17 mouse cellular contexts compared by ENCODE assay signal in genomic region chr8:77342144-77342543, GRCm38 (mm10).
DNase-seq lines count a peak whose midpoint lies in the region; ATAC-seq and TF ChIP-seq lines count a peak whose summit lies in the region.
"Had no signal": no experiment of that assay in that cellular context is flagged by ENCODE, and none has a peak within 500 bp of the region (broad histone marks: within the 10 kb centered on the region; RNA-seq: fewer than 3 reads in every experiment).

No protein-coding gene starts in this region.

- TF ChIP-seq CTCF in heart, adult 2 months (IDR thresholded peaks at IDR 0.05), result peak; percentile 48
- TF ChIP-seq CTCF in left cerebral cortex, adult 2 months (IDR thresholded peaks at IDR 0.05), result peak; percentile 14; the same call in 1 of the 2 replicates

- no peak for DNase-seq in heart, adult 2 months
- DNase-seq in heart, embryonic 10.5 days (ENCODE audit: low spot score), result no peak
- DNase-seq in left cerebral cortex, adult 2 months (ENCODE audit: extremely low spot score in 1 of 2, low spot score in 2 of 2), result no peak
- DNase-seq in left cerebral cortex, postnatal 4 days, result no peak
- no peak for DNase-seq in frontal cortex, adult 2 months (ENCODE audit: extremely low spot score in 1 of 2, low spot score in 1 of 2)
- no peak for DNase-seq in gastrocnemius, adult 18-20 months (ENCODE audit: low spot score)
- DNase-seq: adrenal gland, adult 2 months; gastrocnemius, postnatal 36 days; kidney, postnatal 10 days; layer of hippocampus, postnatal 36 days; right cerebral cortex, postnatal 4 days had no signal

- no peaks in the 10 kb centered on the region for H3K36me3 ChIP-seq in heart, adult 2 months (ENCODE audit: control insufficient read depth, insufficient read depth, low read length)
- peaks cover 15% of the 10 kb centered on the region for H3K36me3 ChIP-seq in heart, embryonic 10.5 days
- peaks cover 11% of the 10 kb centered on the region for H3K36me3 ChIP-seq in embryonic facial prominence, embryonic 15.5 days
- H3K36me3 ChIP-seq in stomach, embryonic 16.5 days (ENCODE audit: control insufficient read depth, insufficient read depth, low read length), result peaks cover 9% of the 10 kb centered on the region; the same call in 1 of the 2 replicates
- H3K36me3 ChIP-seq: hindbrain, embryonic 13.5 days had no signal

- no peak overlapping the region for H3K4me3 ChIP-seq in heart, adult 2 months
- H3K4me3 ChIP-seq in heart, embryonic 10.5 days, result no peak overlapping the region
- no peak overlapping the region for H3K4me3 ChIP-seq in left cerebral cortex, adult 2 months
- H3K4me3 ChIP-seq in embryonic facial prominence, embryonic 15.5 days (replicated peaks), result no peak overlapping the region
- H3K4me3 ChIP-seq in stomach, embryonic 16.5 days (replicated peaks; ENCODE audit: low read length), result no peak overlapping the region
- H3K4me3 ChIP-seq: hindbrain, embryonic 13.5 days; liver, embryonic 12.5 days; megakaryocyte, embryonic 14.5 days; stomach, embryonic 15.5 days had no signal

- intact Hi-C loops in heart, adult 2 months (cut with DNase I), result no loop called here
- intact Hi-C loops in left cerebral cortex, adult 2 months (cut with DNase I), result loop anchor here (10.0 kb wide), 1 partner anchor 187 kb away; no protein-coding TSS in a partner anchor
- intact Hi-C loops in left cerebral cortex, postnatal 4 days (cut with DNase I), result no loop called here

- no peaks in the 10 kb centered on the region for H3K79me2 ChIP-seq in heart, adult 2 months (replicated peaks; ENCODE audit: control insufficient read depth, insufficient read depth, low read length)

- H3K4me1 ChIP-seq in heart, adult 2 months (ENCODE audit: control insufficient read depth, insufficient read depth, low read length), result no peaks in the 10 kb centered on the region
- H3K4me1 ChIP-seq in heart, embryonic 10.5 days, result peaks cover 18% of the 10 kb centered on the region; the same call in 1 of the 2 replicates
- H3K4me1 ChIP-seq in embryonic facial prominence, embryonic 15.5 days, result peaks cover 30% of the 10 kb centered on the region
- H3K4me1 ChIP-seq in stomach, embryonic 16.5 days (ENCODE audit: control insufficient read depth, insufficient read depth, low read length), result peaks cover 4% of the 10 kb centered on the region; the same call in 1 of the 2 replicates
- H3K4me1 ChIP-seq: liver, embryonic 12.5 days had no signal

- H3K27ac ChIP-seq in heart, adult 2 months, result no peak overlapping the region
- no peak overlapping the region for H3K27ac ChIP-seq in heart, embryonic 10.5 days
- no peak overlapping the region for H3K27ac ChIP-seq in left cerebral cortex, adult 2 months
- H3K27ac ChIP-seq in embryonic facial prominence, embryonic 15.5 days (replicated peaks), result peak overlapping the region; percentile 90
- 0 out of 2 replicates have a peak overlapping the region, but pooled peaks have one; percentile 5 for H3K27ac ChIP-seq in stomach, embryonic 16.5 days (ENCODE audit: low read length)
- H3K27ac ChIP-seq: hindbrain, embryonic 13.5 days; liver, embryonic 12.5 days; stomach, embryonic 15.5 days had no signal

- no peak for TF ChIP-seq POLR2A in heart, adult 2 months (IDR thresholded peaks at IDR 0.05; ENCODE audit: insufficient read depth, low read depth, low read length)

- WGBS in heart, adult 2 months, result 50% methylated on average over 4 of the region's 4 CpGs
- WGBS in heart, embryonic 10.5 days, result 84% methylated on average over 4 of the region's 4 CpGs
- WGBS in embryonic facial prominence, embryonic 15.5 days, result 74% methylated on average over 4 of the region's 4 CpGs
- 72% methylated on average over 4 of the region's 4 CpGs for WGBS in stomach, embryonic 16.5 days

- ATAC-seq in embryonic facial prominence, embryonic 15.5 days (ENCODE audit: insufficient number of reproducible peaks, low FRiP score, low TSS enrichment, low read depth), result peak; percentile 47; the same call in 1 of the 2 replicates
- no peak for ATAC-seq in stomach, embryonic 16.5 days (ENCODE audit: insufficient read depth, low FRiP score)
- ATAC-seq: liver, embryonic 12.5 days had no signal

- no peak overlapping the region for H3K9ac ChIP-seq in heart, adult 2 months (ENCODE audit: low read depth, low read length)
- no peak overlapping the region for H3K9ac ChIP-seq in embryonic facial prominence, embryonic 15.5 days
- no peak overlapping the region for H3K9ac ChIP-seq in stomach, embryonic 16.5 days (ENCODE audit: low read length)
- H3K9ac ChIP-seq: hindbrain, embryonic 13.5 days; liver, embryonic 12.5 days; stomach, embryonic 15.5 days had no signal

- H3K27me3 ChIP-seq in heart, adult 2 months (ENCODE audit: control insufficient read depth, insufficient read depth, low read length), result no peaks in the 10 kb centered on the region
- H3K27me3 ChIP-seq in heart, embryonic 10.5 days (ENCODE audit: insufficient read depth, poor library complexity, severe bottlenecking), result no peaks in the 10 kb centered on the region
- no peaks in the 10 kb centered on the region for H3K27me3 ChIP-seq in embryonic facial prominence, embryonic 15.5 days
- H3K27me3 ChIP-seq in stomach, embryonic 16.5 days (ENCODE audit: control insufficient read depth, insufficient read depth, low read length), result no peaks in the 10 kb centered on the region
- H3K27me3 ChIP-seq: hindbrain, embryonic 13.5 days; liver, embryonic 12.5 days; megakaryocyte, embryonic 14.5 days; stomach, embryonic 15.5 days had no signal

- H3K4me2 ChIP-seq in embryonic facial prominence, embryonic 15.5 days (replicated peaks), result 0 out of 2 replicates have a peak overlapping the region, but pooled peaks have one; percentile 9
- no peak overlapping the region for H3K4me2 ChIP-seq in stomach, embryonic 16.5 days (ENCODE audit: low read depth, low read length)
- H3K4me2 ChIP-seq: hindbrain, embryonic 13.5 days; liver, embryonic 12.5 days; stomach, embryonic 15.5 days had no signal

- H3K9me3 ChIP-seq in heart, embryonic 10.5 days, result no peaks in the 10 kb centered on the region
- no peaks in the 10 kb centered on the region for H3K9me3 ChIP-seq in embryonic facial prominence, embryonic 15.5 days (replicated peaks)
- no peaks in the 10 kb centered on the region for H3K9me3 ChIP-seq in stomach, embryonic 16.5 days (replicated peaks; ENCODE audit: control insufficient read depth, low read length)
- H3K9me3 ChIP-seq: hindbrain, embryonic 13.5 days; liver, embryonic 12.5 days; megakaryocyte, embryonic 14.5 days; stomach, embryonic 15.5 days had no signal

- TF ChIP-seq EP300 in heart, adult 2 months (IDR thresholded peaks at IDR 0.05; ENCODE audit: insufficient read depth, low read depth, low read length), result no peak

Comparison
In these comparisons a context has a peak if more than half of its experiments do, and no peak if none do; other contexts are left out.
1. H3K27ac ChIP-seq: peak in embryonic facial prominence, embryonic 15.5 days (single experiment) and stomach, embryonic 16.5 days (single experiment); none in heart, adult 2 months (single experiment), heart, embryonic 10.5 days (single experiment) and left cerebral cortex, adult 2 months (single experiment).